Mouse (Mus musculus): Measurements from ENCODE around the gene Itgav. TPM values are rescaled to one million over a fixed set of nuclear protein-coding genes. Genes with fewer than 3 reads are reported as not detected.

The Itgav gene
- polyA plus RNA-seq, 2 experiments: 4.1 to 11.2 TPM

DNA sequence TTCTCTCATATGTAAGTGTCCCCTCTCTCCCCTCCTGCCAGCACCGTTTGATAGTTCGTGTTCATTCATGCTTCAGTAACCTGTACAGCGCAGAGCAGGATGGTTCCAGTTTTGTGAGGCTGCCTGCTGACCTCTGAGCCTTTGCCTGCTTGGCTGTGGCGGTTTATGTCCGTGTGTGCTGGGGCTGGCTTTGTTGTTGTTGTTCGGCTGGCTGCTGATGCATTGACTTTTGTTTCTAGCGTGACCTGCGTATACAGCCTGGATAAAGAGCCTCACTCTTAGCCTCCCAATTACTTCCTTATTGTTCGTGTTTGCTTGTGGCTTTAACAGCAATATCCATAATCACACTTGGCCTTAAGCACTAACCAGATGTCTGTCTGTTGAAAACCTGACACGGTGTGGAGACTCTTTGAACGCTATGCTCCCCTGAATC lies 35.0 kb downstream of the Itgav start:
- Histone ChIP-seq H3K27ac (no peak overlapping the region), H3K4me1 (replicated peaks; ENCODE audit: control insufficient read depth in 2 of 2, insufficient read depth in 2 of 2, low read length in 1 of 2) (no peaks in the 10 kb centered on the region), H3K4me2 (ENCODE audit: low read depth) (no peak overlapping the region), H3K4me3 (ENCODE audit: insufficient read depth in 1 of 2, low read depth in 2 of 2, low read length in 2 of 2) (no peak overlapping the region), H3K36me3 (replicated peaks; ENCODE audit: control insufficient read depth, insufficient read depth, low read depth) (no peaks in the 10 kb centered on the region), H3K9me3 (ENCODE audit: control insufficient read depth, low read length) (no peaks in the 10 kb centered on the region), H3K9ac (replicated peaks) (no peak overlapping the region), H3K27me3 (ENCODE audit: control insufficient read depth, insufficient read depth, low read length) (no peaks in the 10 kb centered on the region)
- ATAC-seq (ENCODE audit: insufficient read depth) (no peak), DNase-seq (ENCODE audit: low read depth in 3 of 3, low spot score in 3 of 3) (no peak)
- 59% methylated on average over 11 of the region's 11 CpGs for WGBS (ENCODE audit: insufficient replicate concordance)
- TF ChIP-seq CTCF (IDR thresholded peaks at IDR 0.05; ENCODE audit: low read depth) (no peak), EP300 (IDR thresholded peaks at IDR 0.05; ENCODE audit: low read depth) (no peak)

DNA sequence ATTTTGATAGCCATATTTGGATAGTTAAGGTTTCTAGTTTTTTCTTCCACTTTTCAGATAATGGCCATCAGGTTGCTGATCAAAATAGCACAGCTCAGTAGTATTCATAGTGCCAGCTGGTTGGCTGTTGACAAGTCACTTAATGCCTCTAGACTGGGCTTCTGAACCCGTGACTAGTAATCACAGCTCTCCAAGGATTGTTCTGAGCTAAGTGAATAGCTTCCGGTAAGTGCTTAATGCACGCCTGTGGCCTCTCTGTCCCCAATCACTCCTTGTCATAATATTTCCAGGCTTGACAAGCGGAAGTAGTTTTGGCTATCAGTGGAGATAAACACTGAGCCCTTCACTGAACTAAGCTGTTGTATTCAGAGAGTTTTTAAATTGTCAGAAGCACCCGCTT lies 35.5 kb downstream of the Itgav start:
- 42% methylated on average over 5 of the region's 5 CpGs for WGBS (ENCODE audit: insufficient replicate concordance)
- no peaks in the 10 kb centered on the region for H3K36me3 ChIP-seq (replicated peaks; ENCODE audit: control insufficient read depth, insufficient read depth, low read depth)
- DNase-seq (ENCODE audit: low read depth in 3 of 3, low spot score in 3 of 3): no peak
- no peak overlapping the region for H3K4me3 ChIP-seq (ENCODE audit: insufficient read depth in 1 of 2, low read depth in 2 of 2, low read length in 2 of 2)
- H3K9ac ChIP-seq (replicated peaks): no peak overlapping the region
- no peak for ATAC-seq (ENCODE audit: insufficient read depth)
- no peak overlapping the region for H3K4me2 ChIP-seq (ENCODE audit: low read depth)
- TF ChIP-seq EP300 (IDR thresholded peaks at IDR 0.05; ENCODE audit: low read depth) (no peak), CTCF (IDR thresholded peaks at IDR 0.05; ENCODE audit: low read depth) (no peak)
- no peaks in the 10 kb centered on the region for H3K27me3 ChIP-seq (ENCODE audit: control insufficient read depth, insufficient read depth, low read length)
- H3K27ac ChIP-seq: no peak overlapping the region
- no peaks in the 10 kb centered on the region for H3K4me1 ChIP-seq (replicated peaks; ENCODE audit: control insufficient read depth in 2 of 2, insufficient read depth in 2 of 2, low read length in 1 of 2)
- no peaks in the 10 kb centered on the region for H3K9me3 ChIP-seq (ENCODE audit: control insufficient read depth, low read length)

DNA sequence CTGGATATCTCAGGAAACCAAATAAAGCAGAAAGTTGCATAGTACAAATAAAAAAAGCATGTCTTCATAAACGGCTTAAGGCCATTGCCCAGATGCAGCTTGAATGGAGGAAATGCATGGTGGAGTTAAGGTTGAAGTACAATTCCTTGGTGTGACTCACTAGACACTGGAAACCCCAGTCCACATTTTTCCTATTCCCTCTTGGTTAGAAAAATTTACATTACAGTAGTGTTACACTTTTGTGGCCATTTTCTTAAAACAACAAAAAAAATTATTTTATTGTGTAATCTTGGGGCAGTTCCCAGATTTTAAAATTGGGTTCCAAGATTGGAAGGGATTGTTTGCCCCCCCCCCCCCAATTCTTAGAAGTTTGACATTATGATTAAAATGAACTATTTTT lies 35.9 kb downstream of the Itgav start:
- H3K36me3 ChIP-seq (replicated peaks; ENCODE audit: control insufficient read depth, insufficient read depth, low read depth): no peaks in the 10 kb centered on the region
- no peak overlapping the region for H3K27ac ChIP-seq
- H3K4me1 ChIP-seq (replicated peaks; ENCODE audit: control insufficient read depth in 2 of 2, insufficient read depth in 2 of 2, low read length in 1 of 2): no peaks in the 10 kb centered on the region
- no peak for TF ChIP-seq EP300 (IDR thresholded peaks at IDR 0.05; ENCODE audit: low read depth)
- TF ChIP-seq CTCF (IDR thresholded peaks at IDR 0.05; ENCODE audit: low read depth): no peak
- H3K4me3 ChIP-seq (ENCODE audit: insufficient read depth in 1 of 2, low read depth in 2 of 2, low read length in 2 of 2): no peak overlapping the region
- DNase-seq (ENCODE audit: low read depth in 3 of 3, low spot score in 3 of 3) (no peak), ATAC-seq (ENCODE audit: insufficient read depth) (no peak)
- no peaks in the 10 kb centered on the region for H3K27me3 ChIP-seq (ENCODE audit: control insufficient read depth, insufficient read depth, low read length)
- no peak overlapping the region for H3K4me2 ChIP-seq (ENCODE audit: low read depth)
- no peak overlapping the region for H3K9ac ChIP-seq (replicated peaks)
- 35% methylated on average over 1 of the region's 1 CpGs for whole genome bisulfite sequencing (ENCODE audit: insufficient replicate concordance)
- H3K9me3 ChIP-seq (ENCODE audit: control insufficient read depth, low read length): no peaks in the 10 kb centered on the region

DNA sequence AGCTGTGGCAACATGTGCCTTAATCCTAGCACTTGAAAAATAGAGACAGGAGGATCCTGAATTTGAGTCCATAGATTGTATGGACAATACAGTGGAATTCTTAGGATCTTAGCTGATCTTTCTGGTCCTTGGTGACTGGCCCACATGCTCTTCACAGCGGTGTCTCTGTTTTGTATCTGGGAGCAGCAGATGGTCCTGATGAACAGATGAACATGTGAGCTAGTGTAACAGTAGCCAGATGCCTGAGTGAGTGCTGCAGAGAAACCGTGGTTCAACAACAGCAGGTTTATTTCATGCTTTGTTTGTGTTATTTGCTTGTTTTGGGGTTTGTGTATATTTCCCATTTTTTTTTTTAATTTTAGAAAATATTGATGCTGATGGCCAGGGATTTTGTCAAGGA lies 37.3 kb downstream of the Itgav start:
- H3K4me3 ChIP-seq (ENCODE audit: insufficient read depth in 1 of 2, low read depth in 2 of 2, low read length in 2 of 2): no peak overlapping the region
- no peaks in the 10 kb centered on the region for H3K27me3 ChIP-seq (ENCODE audit: control insufficient read depth, insufficient read depth, low read length)
- ATAC-seq (ENCODE audit: insufficient read depth): no peak
- no peak overlapping the region for H3K9ac ChIP-seq (replicated peaks)
- no peaks in the 10 kb centered on the region for H3K9me3 ChIP-seq (ENCODE audit: control insufficient read depth, low read length)
- H3K4me2 ChIP-seq (ENCODE audit: low read depth): no peak overlapping the region
- 63% methylated on average over 2 of the region's 2 CpGs for WGBS (ENCODE audit: insufficient replicate concordance)
- TF ChIP-seq CTCF (IDR thresholded peaks at IDR 0.05; ENCODE audit: low read depth): no peak
- no peak for TF ChIP-seq EP300 (IDR thresholded peaks at IDR 0.05; ENCODE audit: low read depth)
- H3K36me3 ChIP-seq (replicated peaks; ENCODE audit: control insufficient read depth, insufficient read depth, low read depth): no peaks in the 10 kb centered on the region
- DNase-seq (ENCODE audit: low read depth in 3 of 3, low spot score in 3 of 3): no peak
- no peaks in the 10 kb centered on the region for H3K4me1 ChIP-seq (replicated peaks; ENCODE audit: control insufficient read depth in 2 of 2, insufficient read depth in 2 of 2, low read length in 1 of 2)
- H3K27ac ChIP-seq: no peak overlapping the region

DNA sequence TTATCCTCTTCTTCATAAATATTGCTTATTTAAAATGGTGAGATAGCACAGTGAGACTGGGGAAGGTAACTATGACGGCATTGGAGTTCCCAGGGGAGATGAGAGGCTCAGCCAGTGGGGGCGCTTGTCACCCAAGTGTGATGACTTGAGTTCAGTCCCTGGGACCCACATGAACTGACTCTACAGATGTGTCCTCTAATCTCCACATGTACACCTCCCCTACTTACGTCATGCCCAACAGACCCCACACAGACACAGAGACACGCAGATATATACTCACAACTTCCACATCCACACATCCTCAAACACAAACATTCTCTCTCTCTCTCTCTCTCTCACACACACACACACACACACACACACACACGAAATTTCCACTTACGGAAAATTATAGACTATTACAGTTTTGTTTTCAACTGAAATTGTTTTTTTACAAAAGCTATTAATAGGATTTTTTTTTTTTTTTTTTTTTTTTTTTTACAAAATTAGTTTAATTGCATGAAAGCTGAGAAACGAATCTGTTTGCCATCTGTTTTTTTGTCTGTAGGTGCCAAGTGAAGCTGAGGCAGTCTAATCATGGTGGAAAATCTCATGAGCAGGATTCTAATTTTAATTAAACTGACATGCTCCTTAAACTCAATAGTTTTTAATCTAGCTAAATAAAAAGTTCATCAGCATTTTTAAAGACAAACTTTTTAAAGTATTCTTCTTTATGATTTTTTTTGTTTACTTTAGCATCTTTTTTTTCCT lies 38.1 kb downstream of the Itgav start:
- H3K36me3 ChIP-seq (replicated peaks; ENCODE audit: control insufficient read depth, insufficient read depth, low read depth): no peaks in the 10 kb centered on the region
- no peak overlapping the region for H3K27ac ChIP-seq
- no peaks in the 10 kb centered on the region for H3K9me3 ChIP-seq (ENCODE audit: control insufficient read depth, low read length)
- H3K4me2 ChIP-seq (ENCODE audit: low read depth): no peak overlapping the region
- 69% methylated on average over 7 of the region's 7 CpGs for WGBS (ENCODE audit: insufficient replicate concordance)
- ATAC-seq (ENCODE audit: insufficient read depth): no peak
- H3K4me3 ChIP-seq (ENCODE audit: insufficient read depth in 1 of 2, low read depth in 2 of 2, low read length in 2 of 2): no peak overlapping the region
- no peak overlapping the region for H3K9ac ChIP-seq (replicated peaks)
- no peak for DNase-seq (ENCODE audit: low read depth in 3 of 3, low spot score in 3 of 3)
- no peaks in the 10 kb centered on the region for H3K4me1 ChIP-seq (replicated peaks; ENCODE audit: control insufficient read depth in 2 of 2, insufficient read depth in 2 of 2, low read length in 1 of 2)
- no peaks in the 10 kb centered on the region for H3K27me3 ChIP-seq (ENCODE audit: control insufficient read depth, insufficient read depth, low read length)
- TF ChIP-seq EP300 (IDR thresholded peaks at IDR 0.05; ENCODE audit: low read depth) (no peak), CTCF (IDR thresholded peaks at IDR 0.05; ENCODE audit: low read depth) (no peak)
